Mouse (Mus musculus) forebrain, embryonic 10.5 days (tissue): ENCODE measurements around the gene Trappc3l. TPM values are rescaled to one million over a fixed set of nuclear protein-coding genes. Genes with fewer than 3 reads are reported as not detected.

Experiments
- DNase-seq: peaks from one replicate; pipeline ENCODE4 v3.0.0-alpha.2; 2017; ENCODE audit warnings: low spot score; ENCODE audit errors: extremely low spot score
- H3K27ac ChIP-seq: fragments of 300-500 bp; sonication (generic); 2 replicates; pipeline ENCODE4 v1.5.1; 2016; ENCODE audit warnings: mild to moderate bottlenecking
- H3K27me3 ChIP-seq: fragments of 300-500 bp; sonication (generic); 2 replicates; pipeline ENCODE4 v1.6.1; 2016; ENCODE audit warnings: mild to moderate bottlenecking; ENCODE audit not compliant: poor library complexity, severe bottlenecking
- H3K36me3 ChIP-seq: fragments of 300-500 bp; sonication (generic); replicated peaks from 2 replicates; pipeline ENCODE4 v1.6.1; 2016; ENCODE audit warnings: mild to moderate bottlenecking, moderate library complexity
- H3K4me1 ChIP-seq: fragments of 300-500 bp; sonication (generic); 2 replicates; pipeline ENCODE4 v1.6.1; 2016
- H3K4me3 ChIP-seq: fragments of 300-500 bp; sonication (generic); 2 replicates; pipeline ENCODE4 v1.5.1; 2016; ENCODE audit warnings: mild to moderate bottlenecking, moderate library complexity
- H3K9me3 ChIP-seq: fragments of 300-500 bp; sonication (generic); 2 replicates; pipeline ENCODE4 v1.6.1; 2016; ENCODE audit warnings: mild to moderate bottlenecking, moderate library complexity
- WGBS: fragments of 180-500 bp; shearing (Covaris S2); methylation state at CpG from one replicate; pipeline ENCODE4 v1.1.7; 2016; 5-methylcytosine and 5-hydroxymethylcytosine counted together
- polyA plus RNA-seq: library from polyadenylated mRNA; unstranded; fragments of >200 nt; fragmentation: Nextera tagmentation; extraction: Ambion mirVana; gene quantifications from 2 replicates; pipeline ENCODE4 v1.2.1, GENCODE M21; 2016

The Trappc3l gene
- polyA plus RNA-seq, 1 experiment from 2014 or later, result not detected

DNA sequence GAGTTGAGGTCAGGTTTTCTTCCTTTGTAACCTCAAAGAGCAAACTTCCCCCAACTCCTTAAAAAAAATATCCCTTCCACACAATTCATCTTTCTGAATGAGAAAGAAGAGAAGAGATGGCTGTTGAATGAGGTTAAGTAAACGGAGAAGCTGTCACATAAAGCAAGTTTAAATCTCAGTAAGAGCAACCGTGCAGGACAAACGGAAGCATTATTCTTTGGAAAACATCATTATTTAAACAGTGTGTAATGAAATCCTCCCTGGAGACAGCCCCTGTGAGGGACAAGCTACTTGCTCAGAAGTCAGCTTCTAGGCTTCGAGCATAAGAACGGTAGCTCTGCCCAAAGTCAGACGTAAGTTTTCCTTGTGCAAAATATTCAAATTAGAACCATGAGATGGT, 113.1 kb downstream of the Trappc3l start:
- Histone ChIP-seq H3K36me3 (peaks cover 16% of the 10 kb centered on the region), H3K4me1 (peaks cover 17% of the 10 kb centered on the region), H3K4me3 (no peak overlapping the region), H3K27ac (no peak overlapping the region), H3K9me3 (no peaks in the 10 kb centered on the region), H3K27me3 (no peaks in the 10 kb centered on the region)
- no peak for DNase-seq
- WGBS, result 58% methylated on average over 6 of the region's 6 CpGs

DNA sequence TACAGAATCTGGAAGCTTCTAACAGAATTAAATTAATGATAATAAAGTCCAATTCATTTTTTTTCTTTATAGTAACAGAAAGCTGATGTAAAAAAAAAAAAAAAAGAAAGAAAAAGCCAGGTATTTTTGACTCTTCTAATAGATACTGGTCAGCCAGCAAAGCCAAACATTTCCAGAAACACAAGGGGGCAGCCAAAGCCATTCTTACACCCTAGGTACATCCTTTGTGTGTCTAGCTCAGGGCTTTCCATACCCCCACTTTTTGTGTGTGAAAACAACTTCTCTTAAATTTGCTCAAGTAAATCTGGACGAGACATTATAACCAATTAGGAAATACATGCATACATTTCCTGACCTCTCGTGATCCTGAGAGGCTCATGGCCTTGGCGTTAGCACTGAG, 114.4 kb downstream of the Trappc3l start:
- WGBS, result 84% methylated on average over 3 of the region's 3 CpGs
- Histone ChIP-seq H3K27ac (no peak overlapping the region), H3K4me1 (peaks cover 17% of the 10 kb centered on the region)

GRCm38 (mm10) chr10:34155796-34156554, 118.6 kb downstream of the Trappc3l start:
- Histone ChIP-seq H3K4me3 (no peak overlapping the region), H3K27ac (no peak overlapping the region), H3K36me3 (peaks cover 32% of the 10 kb centered on the region), H3K4me1 (peaks cover under 1% of the 10 kb centered on the region; the same call in 1 of the 2 replicates), H3K27me3 (no peaks in the 10 kb centered on the region), H3K9me3 (no peaks in the 10 kb centered on the region)
- WGBS, result 91% methylated on average over 12 of the region's 12 CpGs
- no peak for DNase-seq

More for the DNA sequence above, 114.4 kb downstream of the Trappc3l start:
- DNase-seq, result no peak
- no peak overlapping the region for H3K4me3 ChIP-seq
- no peaks in the 10 kb centered on the region for H3K27me3 ChIP-seq
- H3K9me3 ChIP-seq, result no peaks in the 10 kb centered on the region
- H3K36me3 ChIP-seq, result peaks cover 16% of the 10 kb centered on the region

Other genes starting within 250 kb of the Trappc3l start
- gene Sult3a1, start 179.9 kb upstream of the Trappc3l start, polyA plus RNA-seq, result not detected in 2 replicates
- gene Rsph4a, start 132.5 kb upstream of the Trappc3l start, polyA plus RNA-seq, result 0.06 and 0.10 TPM in 2 replicates
- gene Zup1, start 86.3 kb upstream of the Trappc3l start, polyA plus RNA-seq, result 19.3 and 20.5 TPM in 2 replicates
- 143 and 155 TPM in 2 replicates for gene Rwdd1, start 18.0 kb upstream of the Trappc3l start, polyA plus RNA-seq
- 0.04 TPM in 1 of 2 replicates, not detected in the other for gene Calhm4, start 6.7 kb downstream of the Trappc3l start, polyA plus RNA-seq
- 0.05 and 0.09 TPM in 2 replicates for gene Calhm5, start 58.9 kb downstream of the Trappc3l start, polyA plus RNA-seq
- gene Calhm6, start 90.4 kb downstream of the Trappc3l start, polyA plus RNA-seq, result 0.47 and 0.56 TPM in 2 replicates
- gene Dse, start 170.1 kb downstream of the Trappc3l start, polyA plus RNA-seq, result 17.9 and 21.0 TPM in 2 replicates
- 53.7 and 56.8 TPM in 2 replicates for gene Tspyl1, start 244.6 kb downstream of the Trappc3l start, polyA plus RNA-seq